Mouse (Mus musculus): Measurements from ENCODE around the gene Zfp553. TPM values are rescaled to one million over a fixed set of nuclear protein-coding genes. Genes with fewer than 3 reads are reported as not detected.

Gene Zfp553
- polyA plus RNA-seq (2016; fragmentation: Nextera tagmentation; extraction: Ambion mirVana), result 73.5 and 75.8 TPM in 2 replicates

DNA sequence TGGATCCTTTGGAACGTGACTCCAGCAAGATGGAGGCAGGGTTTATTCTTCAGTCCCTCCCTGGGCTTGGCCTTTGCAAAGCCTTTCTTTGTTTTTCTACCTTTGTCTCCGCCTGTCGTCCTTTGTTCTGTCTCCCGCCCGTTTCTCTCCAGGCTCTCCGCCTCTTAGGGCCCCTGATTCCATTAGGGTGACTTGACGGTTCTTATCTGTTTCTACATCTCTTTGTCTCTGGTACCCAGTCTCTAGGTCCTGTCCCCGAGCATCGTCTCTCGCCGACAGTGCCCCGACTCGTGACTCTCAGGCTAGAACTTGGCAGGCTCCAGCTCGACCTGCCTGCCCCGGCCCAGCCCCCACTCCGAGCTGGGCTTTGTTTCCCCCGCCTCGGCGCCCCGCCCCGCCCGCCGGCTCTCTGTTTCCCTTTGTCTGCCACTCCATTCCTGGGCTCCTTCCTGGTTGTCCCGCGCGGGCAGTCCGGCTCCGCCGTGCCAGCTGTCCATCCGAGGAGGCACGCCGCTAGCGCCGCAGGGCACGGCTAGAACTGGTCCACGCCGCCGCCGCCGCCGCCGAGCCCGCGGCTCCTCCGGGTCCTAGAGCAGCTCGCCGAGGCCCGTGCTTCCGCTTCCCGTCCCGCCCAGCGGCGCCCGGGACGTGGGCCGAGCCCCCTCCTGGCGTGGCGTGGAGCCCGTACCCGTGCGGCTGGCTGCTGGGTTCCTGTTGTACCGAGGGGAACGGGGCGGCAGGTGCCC, at the start of gene Zfp553, which contains the start of gene Sept1:
Zfp553 (plus strand) TSS at position 440 of the 746 bp plus-strand sequence.
Sept1 (minus strand) TSS at position 509 of the 746 bp plus-strand sequence.
- under 1% methylated on average over 64 of the region's 64 CpGs for WGBS
- H3K36me3 ChIP-seq (replicated peaks), result peaks cover 70% of the 10 kb centered on the region

DNA sequence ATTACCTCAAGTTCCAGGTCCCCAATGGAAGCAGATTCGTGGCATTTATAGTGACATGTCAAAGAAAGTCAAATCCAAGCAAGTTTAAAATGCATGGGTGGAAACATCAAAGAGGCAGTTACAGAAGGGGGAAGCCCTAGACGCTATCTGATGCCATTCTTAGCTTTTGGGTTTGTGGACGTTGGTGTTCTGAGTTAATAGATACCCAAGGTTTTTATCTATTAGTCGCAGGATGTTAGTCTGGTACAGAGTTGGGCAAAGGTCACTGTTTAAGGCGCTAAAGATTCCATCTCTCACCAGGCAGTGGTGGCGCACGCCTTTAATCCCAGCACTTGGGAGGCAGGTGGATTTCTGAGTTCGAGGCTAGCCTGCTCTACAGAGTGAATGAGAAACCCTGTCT, 49.5 kb upstream of the Zfp553 start:
- 84% methylated on average over 8 of the region's 8 CpGs for WGBS
- no peak overlapping the region for H3K4me3 ChIP-seq
- H3K27ac ChIP-seq (replicated peaks), result no peak overlapping the region

More for the DNA sequence above, at the start of gene Zfp553, which contains the start of gene Sept1:
- Histone ChIP-seq H3K27ac (replicated peaks) (peak within 1 kb of the TSS; percentile 100), H3K4me1 (peaks cover 38% of the 10 kb centered on the region), H3K9me3 (peaks cover 27% of the 10 kb centered on the region), H3K4me3 (peak within 1 kb of the TSS; percentile 98), H3K27me3 (replicated peaks; ENCODE audit: low read depth, poor library complexity, severe bottlenecking) (no peaks in the 10 kb centered on the region)
- peak; percentile 95 for DNase-seq (ENCODE audit: low spot score)

DNA sequence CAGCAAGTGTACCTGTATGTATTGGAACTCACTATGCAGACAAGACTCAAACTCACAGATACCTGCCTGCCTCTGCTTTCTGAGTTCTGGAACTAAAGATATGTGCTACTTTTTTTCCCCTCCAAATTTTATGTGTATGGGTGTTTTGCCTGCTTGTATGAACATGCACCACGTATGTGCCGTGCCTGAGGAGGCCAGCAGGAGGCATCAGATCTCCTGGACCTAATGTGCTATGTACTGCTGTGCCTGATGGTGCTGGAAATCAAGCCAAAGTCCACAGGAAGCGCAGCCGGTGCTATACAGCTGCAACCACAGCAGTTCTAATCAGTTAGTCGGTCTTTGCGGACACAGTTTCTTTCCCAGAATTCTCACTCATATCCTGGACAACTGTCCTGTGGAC, 49.0 kb upstream of the Zfp553 start:
- H3K9me3 ChIP-seq, result no peaks in the 10 kb centered on the region
- H3K27me3 ChIP-seq (replicated peaks; ENCODE audit: low read depth, poor library complexity, severe bottlenecking), result no peaks in the 10 kb centered on the region
- no peaks in the 10 kb centered on the region for H3K4me1 ChIP-seq
- no peak for DNase-seq (ENCODE audit: low spot score)
- H3K36me3 ChIP-seq (replicated peaks), result no peaks in the 10 kb centered on the region
- H3K27ac ChIP-seq (replicated peaks), result no peak overlapping the region
- H3K4me3 ChIP-seq, result no peak overlapping the region
- WGBS, result 79% methylated on average over 6 of the region's 6 CpGs

More for the DNA sequence above, 49.5 kb upstream of the Zfp553 start:
- Histone ChIP-seq H3K36me3 (replicated peaks) (no peaks in the 10 kb centered on the region), H3K27me3 (replicated peaks; ENCODE audit: low read depth, poor library complexity, severe bottlenecking) (no peaks in the 10 kb centered on the region), H3K9me3 (no peaks in the 10 kb centered on the region), H3K4me1 (no peaks in the 10 kb centered on the region)
- DNase-seq (ENCODE audit: low spot score), result no peak

DNA sequence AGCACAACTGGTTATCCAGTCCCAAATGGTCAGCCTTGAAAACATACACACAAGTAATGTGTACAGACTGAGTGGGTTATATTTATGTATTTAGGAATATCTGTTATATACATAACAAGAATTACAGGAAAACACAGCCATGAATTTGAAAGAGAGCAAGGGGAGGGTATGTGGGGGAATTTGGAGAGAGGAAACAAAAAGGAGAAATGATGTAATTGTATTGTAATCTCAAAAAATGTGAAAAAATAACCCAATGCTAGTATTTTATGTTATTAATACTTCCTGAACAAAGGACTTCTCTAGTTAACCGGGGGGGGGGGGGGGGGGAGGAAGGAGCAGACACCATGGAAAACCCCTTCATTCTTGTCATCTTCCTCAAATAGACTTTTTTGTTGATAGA, 48.1 kb upstream of the Zfp553 start:
- H3K4me1 ChIP-seq, result no peaks in the 10 kb centered on the region
- DNase-seq (ENCODE audit: low spot score), result no peak
- H3K4me3 ChIP-seq, result no peak overlapping the region
- H3K27me3 ChIP-seq (replicated peaks; ENCODE audit: low read depth, poor library complexity, severe bottlenecking), result no peaks in the 10 kb centered on the region
- 64% methylated on average over 1 of the region's 1 CpGs for WGBS
- H3K36me3 ChIP-seq (replicated peaks), result no peaks in the 10 kb centered on the region
- no peaks in the 10 kb centered on the region for H3K9me3 ChIP-seq
- H3K27ac ChIP-seq (replicated peaks), result no peak overlapping the region

DNA sequence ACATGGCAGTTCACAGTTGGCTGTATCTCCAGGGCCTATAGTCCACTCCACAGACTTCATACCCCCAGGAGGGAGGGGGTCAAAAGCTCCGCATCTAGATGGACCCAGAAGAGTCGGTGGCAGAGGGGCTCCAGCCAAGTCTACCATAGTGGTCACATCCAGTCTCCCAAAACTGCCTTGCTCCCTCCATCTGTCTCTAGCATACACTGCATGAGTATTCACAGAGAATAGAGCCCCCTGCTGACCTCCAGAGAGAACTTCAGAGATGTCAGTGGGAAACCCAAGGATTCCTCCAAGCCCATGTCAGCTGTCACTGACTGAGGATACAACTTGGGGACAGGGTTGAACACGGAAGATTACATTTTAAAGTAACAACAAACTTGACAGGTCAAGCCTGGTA, 47.3 kb upstream of the Zfp553 start:
- no peak for DNase-seq (ENCODE audit: low spot score)

DNA sequence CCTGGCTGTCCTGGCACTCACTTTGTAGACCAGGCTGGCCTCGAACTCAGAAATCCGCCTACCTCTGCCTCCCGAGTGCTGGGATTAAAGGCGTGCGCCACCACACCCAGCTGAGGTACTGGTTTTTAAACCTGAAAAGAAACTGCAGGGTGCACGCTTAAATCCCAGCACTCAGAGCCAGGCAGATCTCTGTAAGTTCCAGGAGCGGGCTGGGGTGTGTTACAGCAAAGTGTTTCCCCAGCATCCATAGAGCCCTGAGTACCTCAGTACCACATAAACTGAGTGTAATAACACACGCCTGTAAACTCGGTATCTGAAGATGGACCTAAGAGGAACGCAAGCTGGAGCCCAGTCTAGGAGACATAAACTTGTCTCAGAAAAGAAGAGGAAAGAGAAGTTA, 45.5 kb upstream of the Zfp553 start:
- Histone ChIP-seq H3K27ac (replicated peaks) (no peak overlapping the region), H3K4me1 (no peaks in the 10 kb centered on the region), H3K27me3 (replicated peaks; ENCODE audit: low read depth, poor library complexity, severe bottlenecking) (no peaks in the 10 kb centered on the region), H3K4me3 (no peak overlapping the region), H3K36me3 (replicated peaks) (peaks cover 24% of the 10 kb centered on the region), H3K9me3 (no peaks in the 10 kb centered on the region)
- DNase-seq (ENCODE audit: low spot score), result no peak
- WGBS, result 74% methylated on average over 10 of the region's 10 CpGs

More for the DNA sequence above, 47.3 kb upstream of the Zfp553 start:
- H3K36me3 ChIP-seq (replicated peaks), result peaks cover 7% of the 10 kb centered on the region
- no peaks in the 10 kb centered on the region for H3K4me1 ChIP-seq
- H3K4me3 ChIP-seq, result no peak overlapping the region
- H3K27me3 ChIP-seq (replicated peaks; ENCODE audit: low read depth, poor library complexity, severe bottlenecking), result no peaks in the 10 kb centered on the region
- H3K27ac ChIP-seq (replicated peaks), result no peak overlapping the region
- no peaks in the 10 kb centered on the region for H3K9me3 ChIP-seq
- WGBS, result 66% methylated on average over 3 of the region's 3 CpGs

DNA sequence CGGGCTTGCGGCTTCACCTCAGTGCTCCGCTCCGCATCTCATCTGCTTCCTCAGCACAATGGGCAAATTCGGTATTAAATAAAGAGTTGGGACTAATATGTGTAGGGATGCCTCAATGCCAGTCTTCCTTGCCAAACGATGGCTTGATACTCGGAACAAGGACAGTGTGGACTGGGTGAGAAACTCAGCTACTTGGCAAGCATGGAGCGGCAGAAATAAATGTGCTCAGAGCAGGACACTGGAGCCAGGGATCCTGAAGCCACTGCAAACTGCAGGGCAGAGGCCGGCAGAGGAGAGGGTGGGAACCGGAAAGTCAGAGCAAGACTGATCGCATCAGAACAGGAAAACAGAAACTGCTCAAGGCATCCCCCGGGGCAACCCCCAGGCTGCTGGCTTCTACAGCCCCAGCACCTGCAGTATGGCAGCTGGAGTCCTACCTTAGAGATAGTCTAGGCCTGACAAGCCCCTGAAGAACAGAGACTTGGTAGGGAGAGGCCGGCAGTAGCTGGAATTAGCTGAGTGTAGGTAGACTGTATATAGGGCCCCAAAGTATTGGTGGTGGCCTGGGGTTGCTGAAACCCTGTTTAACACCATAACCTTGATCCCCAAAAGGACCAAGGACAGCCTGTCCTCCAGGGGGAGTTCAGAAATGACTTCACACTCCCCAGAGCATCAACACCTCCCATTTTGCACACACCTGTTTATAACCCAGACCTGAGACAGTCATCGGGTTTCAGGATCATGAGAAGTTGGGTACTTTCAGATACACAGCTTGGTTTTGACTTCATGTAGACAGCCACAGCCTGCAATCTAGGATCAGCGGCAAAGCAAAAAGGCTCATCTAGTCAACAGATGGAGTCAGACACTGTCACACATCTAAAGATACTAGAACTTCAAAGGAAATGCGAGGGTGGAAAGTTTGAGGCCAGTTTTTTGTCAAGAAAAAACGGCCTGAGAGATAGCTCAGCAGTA, 44.3 kb upstream of the Zfp553 start:
- no peaks in the 10 kb centered on the region for H3K4me1 ChIP-seq
- H3K9me3 ChIP-seq, result no peaks in the 10 kb centered on the region
- peaks cover 37% of the 10 kb centered on the region for H3K36me3 ChIP-seq (replicated peaks)
- no peak for DNase-seq (ENCODE audit: low spot score)
- H3K27me3 ChIP-seq (replicated peaks; ENCODE audit: low read depth, poor library complexity, severe bottlenecking), result no peaks in the 10 kb centered on the region
- WGBS, result 85% methylated on average over 17 of the region's 17 CpGs
- no peak overlapping the region for H3K27ac ChIP-seq (replicated peaks)
- no peak overlapping the region for H3K4me3 ChIP-seq

DNA sequence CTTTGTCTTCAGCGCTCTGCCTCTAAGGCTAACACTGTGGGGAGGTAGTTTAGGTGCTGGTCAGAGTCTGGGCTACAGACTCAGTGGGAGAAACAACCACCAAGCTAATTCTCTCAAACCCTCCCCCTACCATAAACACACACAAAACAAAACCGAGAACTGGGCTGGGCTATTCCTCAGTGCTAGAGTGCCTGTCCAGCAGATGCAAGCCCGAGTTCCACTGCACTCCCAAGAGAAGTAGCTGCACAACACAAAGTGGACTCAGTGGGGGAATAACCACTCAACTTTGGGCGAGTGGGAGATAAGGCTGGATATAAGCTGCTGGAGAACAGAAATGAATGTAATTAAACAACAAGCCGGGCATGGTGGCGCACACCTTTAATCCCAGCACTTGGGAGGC, 42.2 kb upstream of the Zfp553 start:
- Histone ChIP-seq H3K4me1 (peaks cover 17% of the 10 kb centered on the region), H3K36me3 (replicated peaks) (peaks cover 51% of the 10 kb centered on the region), H3K4me3 (no peak overlapping the region), H3K27ac (replicated peaks) (no peak overlapping the region), H3K9me3 (no peaks in the 10 kb centered on the region), H3K27me3 (replicated peaks; ENCODE audit: low read depth, poor library complexity, severe bottlenecking) (no peaks in the 10 kb centered on the region)
- no peak for DNase-seq (ENCODE audit: low spot score)
- WGBS, result 92% methylated on average over 6 of the region's 6 CpGs

DNA sequence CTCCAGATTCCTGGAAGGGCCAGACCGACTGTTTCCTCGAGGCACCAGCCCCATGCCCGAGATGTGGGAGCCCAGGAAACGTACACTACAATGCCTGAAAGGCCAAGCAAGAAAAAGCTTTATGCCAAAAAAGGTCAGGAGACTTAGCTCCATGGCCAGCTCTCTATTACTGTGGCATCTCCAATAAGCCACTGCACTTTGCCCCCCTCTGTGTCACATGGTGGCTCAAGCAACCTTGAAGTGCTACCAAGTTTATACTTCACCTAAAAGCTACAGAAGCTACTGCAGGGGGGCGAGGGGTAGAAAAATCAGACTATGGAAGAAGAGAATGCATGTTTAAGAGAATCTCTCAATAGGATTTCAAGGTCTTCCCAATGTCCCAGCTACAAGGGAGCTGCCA, 39.9 kb upstream of the Zfp553 start:
- Histone ChIP-seq H3K36me3 (replicated peaks) (peaks cover 66% of the 10 kb centered on the region), H3K27me3 (replicated peaks; ENCODE audit: low read depth, poor library complexity, severe bottlenecking) (no peaks in the 10 kb centered on the region), H3K9me3 (no peaks in the 10 kb centered on the region), H3K4me3 (no peak overlapping the region), H3K27ac (replicated peaks) (no peak overlapping the region), H3K4me1 (peaks cover 26% of the 10 kb centered on the region)
- WGBS, result 94% methylated on average over 5 of the region's 5 CpGs
- no peak for DNase-seq (ENCODE audit: low spot score)

DNA sequence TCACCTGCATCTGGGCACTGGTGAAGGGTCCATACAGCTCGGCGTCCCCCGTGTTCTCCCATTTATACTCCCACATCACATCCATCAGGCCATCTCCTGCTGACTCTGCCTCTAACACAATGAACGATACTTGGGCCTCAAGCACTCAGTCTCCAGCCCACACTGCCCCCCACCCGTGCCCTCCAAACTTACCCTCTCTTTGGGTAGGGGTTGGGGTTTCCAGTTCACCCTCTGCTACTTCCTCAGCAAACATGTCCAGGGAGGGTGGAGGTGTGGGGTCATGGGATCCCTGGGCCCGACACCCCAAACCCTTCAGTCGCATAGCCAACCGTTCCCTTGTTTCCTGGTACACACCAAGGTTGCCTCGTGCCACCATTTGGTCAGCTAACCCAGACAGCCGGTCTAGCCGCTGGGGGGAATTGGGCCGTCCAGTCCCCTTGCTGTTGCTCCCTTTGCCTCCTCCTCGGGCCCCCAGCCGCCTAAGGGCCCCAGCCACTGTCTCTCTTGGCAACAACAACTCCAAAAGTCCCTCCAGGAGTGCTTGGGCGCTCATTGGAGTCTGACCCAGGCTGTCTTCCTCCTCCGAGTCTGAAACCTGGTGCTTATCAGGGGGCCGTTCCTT, 38.7 kb upstream of the Zfp553 start:
- no peak overlapping the region for H3K27ac ChIP-seq (replicated peaks)
- H3K9me3 ChIP-seq, result no peaks in the 10 kb centered on the region
- no peak for DNase-seq (ENCODE audit: low spot score)
- H3K36me3 ChIP-seq (replicated peaks), result peaks cover 77% of the 10 kb centered on the region
- no peaks in the 10 kb centered on the region for H3K27me3 ChIP-seq (replicated peaks; ENCODE audit: low read depth, poor library complexity, severe bottlenecking)
- H3K4me1 ChIP-seq, result peaks cover 26% of the 10 kb centered on the region
- WGBS, result 94% methylated on average over 17 of the region's 17 CpGs
- peak overlapping the region; percentile 82 for H3K4me3 ChIP-seq

DNA sequence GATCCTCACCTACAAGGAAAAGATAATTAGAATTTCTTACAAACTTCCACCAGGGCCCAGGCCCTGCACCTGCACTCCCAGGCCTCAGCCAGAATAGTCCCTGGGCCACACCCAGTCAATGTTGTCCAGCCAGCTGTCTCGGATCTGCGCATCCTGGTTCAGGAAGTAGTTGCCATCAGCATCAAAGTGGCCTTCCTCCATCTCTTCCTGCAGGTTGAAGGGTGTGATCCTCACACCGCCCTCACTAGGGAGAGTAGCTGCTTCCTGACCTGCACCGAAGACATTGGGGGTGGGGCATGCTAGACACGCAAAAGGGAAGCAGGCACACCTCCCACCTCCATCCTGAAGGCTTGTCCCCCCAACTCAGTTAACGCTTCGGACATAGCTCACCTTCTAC, 38.2 kb upstream of the Zfp553 start:
- Histone ChIP-seq H3K27ac (replicated peaks) (peak overlapping the region; percentile 90), H3K9me3 (no peaks in the 10 kb centered on the region), H3K36me3 (replicated peaks) (peaks cover 82% of the 10 kb centered on the region), H3K4me1 (peaks cover 26% of the 10 kb centered on the region), H3K4me3 (peak overlapping the region; percentile 82), H3K27me3 (replicated peaks; ENCODE audit: low read depth, poor library complexity, severe bottlenecking) (no peaks in the 10 kb centered on the region)
- DNase-seq (ENCODE audit: low spot score), result no peak
- 83% methylated on average over 7 of the region's 7 CpGs for WGBS

DNA sequence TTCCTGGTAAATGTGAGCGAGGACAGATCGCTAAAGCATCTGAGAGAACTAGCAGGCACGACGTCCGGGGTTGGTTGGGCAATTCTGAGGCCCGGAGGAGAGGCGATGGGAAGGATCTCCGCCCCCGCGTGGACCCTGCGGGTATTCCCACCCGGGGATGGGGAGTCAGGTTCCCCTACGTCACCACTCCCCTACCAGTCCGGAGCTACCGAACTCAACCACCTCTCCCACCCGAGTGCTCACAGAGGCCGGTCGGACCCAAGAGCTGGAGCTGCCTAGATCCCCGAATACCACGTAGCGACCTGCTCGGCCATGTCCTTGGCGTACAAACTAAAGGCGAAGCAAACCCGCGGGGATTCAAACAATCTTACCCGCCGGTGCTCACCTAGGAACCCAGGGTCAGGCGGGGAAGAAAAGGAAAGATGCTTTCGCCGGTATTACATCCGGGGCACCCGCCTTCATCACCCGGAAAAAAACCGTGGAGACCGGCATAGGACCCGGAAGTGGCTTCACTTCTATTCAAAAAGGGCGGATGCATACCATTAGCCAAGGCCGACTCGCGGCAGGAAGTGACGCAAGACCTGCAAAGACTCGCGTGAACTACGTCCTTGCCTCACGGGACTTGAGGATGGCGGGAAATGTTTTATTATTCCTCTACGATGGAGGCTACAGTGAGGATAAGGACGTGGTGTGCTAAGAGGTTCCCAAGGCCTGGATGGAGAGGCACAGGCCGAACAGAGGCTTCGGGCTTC, 37.1 kb upstream of the Zfp553 start, which contains the start of gene Cd2bp2:
Cd2bp2 (minus strand) TSS at position 507 of the 752 bp plus-strand sequence.
- H3K27ac ChIP-seq (replicated peaks), result peak within 1 kb of the TSS; percentile 90
- no peaks in the 10 kb centered on the region for H3K27me3 ChIP-seq (replicated peaks; ENCODE audit: low read depth, poor library complexity, severe bottlenecking)
- H3K4me1 ChIP-seq, result peaks cover 26% of the 10 kb centered on the region
- under 1% methylated on average over 51 of the region's 51 CpGs for WGBS
- peak within 1 kb of the TSS; percentile 82 for H3K4me3 ChIP-seq
- DNase-seq (ENCODE audit: low spot score), result peak; percentile 96
- H3K36me3 ChIP-seq (replicated peaks), result peaks cover 85% of the 10 kb centered on the region
- H3K9me3 ChIP-seq, result no peaks in the 10 kb centered on the region

Measured in embryonic facial prominence, embryonic 10.5 days (tissue).